Mouse (Mus musculus): ENCODE measurements around the gene Got1. TPM values are rescaled to one million over a fixed set of nuclear protein-coding genes. Genes with fewer than 3 reads are reported as not detected.
A peak's percentile ranks its signal among the peaks of the same experiment; 100 is the strongest.

Got1 gene
- 44.6 and 57.9 TPM in 2 replicates for total RNA-seq (2014; fragmentation: Nextera tagmentation)
- 50.8 and 60.3 TPM in 2 replicates for total RNA-seq (2017)
- 9.8 and 12.7 TPM in 2 replicates for polyA plus RNA-seq (2012)

DNA sequence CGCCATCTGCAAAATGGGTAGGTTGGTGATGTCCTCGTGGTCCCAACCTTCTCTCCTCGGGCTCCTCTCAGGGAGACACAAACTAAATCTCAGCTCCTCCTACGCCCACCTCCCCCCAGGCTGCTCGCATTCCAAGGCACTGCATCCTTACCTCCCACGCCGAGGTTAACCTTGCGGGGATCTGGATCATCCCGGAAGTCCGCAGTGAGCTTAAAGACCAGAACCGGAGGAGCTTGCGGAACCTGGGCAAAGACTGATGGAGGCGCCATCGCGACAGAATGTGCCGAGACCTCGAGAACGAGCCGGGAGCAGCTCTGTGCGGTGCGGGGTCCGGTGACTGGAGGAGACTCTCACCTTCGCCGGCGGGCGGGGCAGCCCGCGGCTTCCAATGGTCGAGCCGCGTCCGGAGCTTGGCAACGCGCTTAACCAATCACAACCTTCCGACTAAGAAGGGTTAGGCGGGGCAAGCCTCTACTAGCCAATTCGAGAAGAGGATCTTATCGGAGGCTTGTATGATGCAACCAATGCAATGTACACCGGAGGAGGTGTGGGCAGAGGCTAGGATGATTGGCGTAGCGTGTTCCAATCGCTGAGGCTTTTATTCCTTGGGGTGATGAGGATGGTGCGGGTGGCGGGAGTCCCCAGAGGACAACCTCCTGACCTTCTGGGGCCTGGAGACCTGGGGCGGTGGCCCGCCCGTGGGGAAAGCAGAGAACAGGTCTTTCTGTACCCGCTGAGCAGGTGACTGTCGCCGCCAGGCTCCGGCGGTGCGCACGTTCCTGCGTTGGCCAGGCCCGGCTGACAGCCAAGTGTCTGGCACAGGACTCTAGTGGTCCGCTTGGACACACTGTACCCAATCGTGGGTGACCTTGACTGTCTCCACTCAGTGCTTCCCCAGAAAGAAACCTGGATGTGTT is at the start of gene Got1:
TSS of gene Got1 (minus strand) at position 419 of the 917 bp plus-strand sequence.
- TF ChIP-seq GATA2 (IDR thresholded peaks at IDR 0.05; ENCODE audit: borderline replicate concordance, low read depth, low read length): no peak
- no peak for TF ChIP-seq GATA1 (IDR thresholded peaks at IDR 0.05; ENCODE audit: borderline replicate concordance, low read length)
- TF ChIP-seq POLR2AphosphoS5 (IDR thresholded peaks at IDR 0.05; ENCODE audit: insufficient replicate concordance, low read depth, low read length): no peak
- TF ChIP-seq CTCF (IDR thresholded peaks at IDR 0.05; ENCODE audit: low read depth, low read length): no peak
- TF ChIP-seq TAL1 (conservative IDR thresholded peaks at IDR 0.05; ENCODE audit: low read depth, low read length): no peak
- H3K4me3 ChIP-seq (ENCODE audit: low read depth, low read length): peak within 1 kb of the TSS; percentile 83
- peaks cover 27% of the 10 kb centered on the region for H3K36me3 ChIP-seq (replicated peaks)
- H3K4me1 ChIP-seq (ENCODE audit: insufficient read depth, low read depth, low read length): peaks cover 53% of the 10 kb centered on the region
- ATAC-seq (ENCODE audit: extremely low read depth, insufficient number of reproducible peaks, low FRiP score, poor library complexity, severe bottlenecking) (peak; percentile 99), DNase-seq (ENCODE audit: low spot score) (peak; percentile 96)
- no peaks in the 10 kb centered on the region for H3K27me3 ChIP-seq (ENCODE audit: insufficient read depth, low read length)
- no peaks in the 10 kb centered on the region for H3K9me3 ChIP-seq (replicated peaks)

DNA sequence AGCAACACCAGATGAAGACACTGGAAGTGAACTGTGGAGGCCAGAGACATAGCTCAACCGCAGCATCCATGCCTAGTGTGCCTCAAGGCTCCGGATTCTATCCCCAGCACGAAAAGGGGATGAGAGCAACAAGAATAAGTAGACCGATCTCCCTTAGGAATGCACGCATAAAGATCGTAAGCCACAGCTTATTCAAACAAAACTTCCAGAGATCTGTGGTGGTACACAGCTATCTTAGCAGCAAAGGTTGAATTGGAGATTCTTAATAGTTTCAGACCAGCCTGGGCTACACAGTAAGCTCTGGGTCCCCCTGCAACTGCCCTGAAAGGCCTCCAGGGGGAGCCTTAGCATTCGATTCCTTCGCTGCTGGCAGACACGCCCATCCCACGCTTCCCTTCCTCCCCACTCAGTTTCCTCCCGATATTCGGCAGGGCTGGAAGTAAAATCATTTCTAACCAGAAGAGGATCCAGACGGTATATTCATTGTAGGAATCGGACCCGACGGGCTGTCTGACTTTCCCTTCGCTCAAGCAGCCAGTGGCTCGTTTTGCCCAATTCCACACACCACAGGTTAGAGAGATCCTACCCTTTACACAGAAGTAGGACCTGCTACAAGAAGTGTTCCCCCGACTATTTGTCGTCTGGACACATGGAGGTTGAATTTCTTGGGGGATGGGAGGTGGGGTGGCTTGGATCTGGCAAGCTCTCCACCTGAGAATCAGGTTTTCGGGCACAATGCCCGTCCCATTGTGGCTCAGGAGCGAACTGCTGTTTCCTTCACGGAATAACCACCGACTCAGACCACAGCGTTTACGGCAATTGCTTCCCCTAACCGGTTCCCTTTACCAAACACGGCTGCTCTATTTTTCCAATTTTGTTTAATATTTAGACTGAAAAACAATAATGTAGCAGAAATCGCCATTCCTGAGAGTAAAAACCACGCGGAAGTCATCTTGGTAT is 46.7 kb upstream of the Got1 start:
- Histone ChIP-seq H3K27me3 (ENCODE audit: insufficient read depth, low read length) (peaks cover 9% of the 10 kb centered on the region), H3K4me1 (ENCODE audit: insufficient read depth, low read depth, low read length) (peaks cover 6% of the 10 kb centered on the region), H3K9me3 (replicated peaks) (no peaks in the 10 kb centered on the region), H3K36me3 (replicated peaks) (no peaks in the 10 kb centered on the region), H3K4me3 (ENCODE audit: low read depth, low read length) (peak overlapping the region; percentile 25; the same call in 1 of the 2 replicates)
- ATAC-seq (ENCODE audit: extremely low read depth, insufficient number of reproducible peaks, low FRiP score, poor library complexity, severe bottlenecking) (no peak), DNase-seq (ENCODE audit: low spot score) (peak; percentile 30)
- no peak for TF ChIP-seq GATA1 (IDR thresholded peaks at IDR 0.05; ENCODE audit: borderline replicate concordance, low read length)
- peak; percentile 82 for TF ChIP-seq CTCF (IDR thresholded peaks at IDR 0.05; ENCODE audit: low read depth, low read length)
- TF ChIP-seq TAL1 (conservative IDR thresholded peaks at IDR 0.05; ENCODE audit: low read depth, low read length): no peak
- TF ChIP-seq POLR2AphosphoS5 (IDR thresholded peaks at IDR 0.05; ENCODE audit: insufficient replicate concordance, low read depth, low read length): no peak

DNA sequence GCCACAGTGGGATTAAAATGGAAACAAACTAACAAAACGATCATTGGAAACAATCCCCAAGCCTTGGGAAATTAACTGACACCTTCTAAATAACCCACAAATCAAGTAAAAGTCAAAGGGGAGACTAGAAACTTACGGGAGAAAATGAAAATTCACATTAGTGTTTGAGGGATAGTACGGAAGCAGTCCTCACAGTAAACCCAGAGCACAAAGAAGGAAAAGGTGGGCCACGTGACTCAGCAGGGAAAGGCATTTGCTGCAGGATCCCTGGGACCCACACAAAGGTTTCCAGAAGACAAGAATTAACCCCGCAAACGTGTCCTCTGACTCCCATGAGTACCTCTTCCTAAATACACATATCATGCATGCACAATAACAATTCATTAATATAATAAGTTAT is 44.7 kb upstream of the Got1 start:
- peaks cover 9% of the 10 kb centered on the region for H3K27me3 ChIP-seq (ENCODE audit: insufficient read depth, low read length)
- no peak overlapping the region for H3K4me3 ChIP-seq (ENCODE audit: low read depth, low read length)
- H3K9me3 ChIP-seq (replicated peaks): no peaks in the 10 kb centered on the region
- no peak for TF ChIP-seq GATA1 (IDR thresholded peaks at IDR 0.05; ENCODE audit: borderline replicate concordance, low read length)
- TF ChIP-seq TAL1 (conservative IDR thresholded peaks at IDR 0.05; ENCODE audit: low read depth, low read length): no peak
- no peak for TF ChIP-seq CTCF (IDR thresholded peaks at IDR 0.05; ENCODE audit: low read depth, low read length)
- no peak for TF ChIP-seq POLR2AphosphoS5 (IDR thresholded peaks at IDR 0.05; ENCODE audit: insufficient replicate concordance, low read depth, low read length)
- TF ChIP-seq GATA2 (IDR thresholded peaks at IDR 0.05; ENCODE audit: borderline replicate concordance, low read depth, low read length): no peak
- peaks cover 6% of the 10 kb centered on the region for H3K4me1 ChIP-seq (ENCODE audit: insufficient read depth, low read depth, low read length)
- H3K36me3 ChIP-seq (replicated peaks): no peaks in the 10 kb centered on the region
- DNase-seq (ENCODE audit: low spot score): no peak
- ATAC-seq (ENCODE audit: extremely low read depth, insufficient number of reproducible peaks, low FRiP score, poor library complexity, severe bottlenecking): no peak

DNA sequence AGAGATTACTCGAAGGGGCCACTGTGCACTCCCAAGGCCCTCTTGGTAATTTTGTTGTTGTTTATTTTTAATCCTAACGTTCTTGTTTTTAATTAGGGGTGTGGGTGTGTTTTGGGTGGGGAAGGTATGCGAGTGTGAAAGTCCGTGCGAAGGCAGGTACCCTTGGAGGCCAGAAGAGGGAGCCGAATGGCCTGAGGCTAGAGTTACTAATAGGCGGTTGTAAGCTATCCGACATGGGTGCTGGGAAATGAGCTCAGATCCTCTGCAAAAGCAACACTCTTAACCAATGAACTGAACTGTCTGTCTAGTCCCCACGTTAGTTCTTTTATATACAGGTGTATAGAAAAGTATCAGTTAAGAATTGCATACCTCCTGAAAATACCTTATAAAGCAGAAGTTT is 43.9 kb upstream of the Got1 start:
- H3K4me3 ChIP-seq (ENCODE audit: low read depth, low read length): no peak overlapping the region
- no peaks in the 10 kb centered on the region for H3K9me3 ChIP-seq (replicated peaks)
- DNase-seq (ENCODE audit: low spot score) (no peak), ATAC-seq (ENCODE audit: extremely low read depth, insufficient number of reproducible peaks, low FRiP score, poor library complexity, severe bottlenecking) (no peak)
- no peak for TF ChIP-seq TAL1 (conservative IDR thresholded peaks at IDR 0.05; ENCODE audit: low read depth, low read length)
- TF ChIP-seq CTCF (IDR thresholded peaks at IDR 0.05; ENCODE audit: low read depth, low read length): no peak
- TF ChIP-seq GATA2 (IDR thresholded peaks at IDR 0.05; ENCODE audit: borderline replicate concordance, low read depth, low read length): no peak
- TF ChIP-seq GATA1 (IDR thresholded peaks at IDR 0.05; ENCODE audit: borderline replicate concordance, low read length): no peak
- TF ChIP-seq POLR2AphosphoS5 (IDR thresholded peaks at IDR 0.05; ENCODE audit: insufficient replicate concordance, low read depth, low read length): no peak
- H3K36me3 ChIP-seq (replicated peaks): no peaks in the 10 kb centered on the region
- peaks cover 9% of the 10 kb centered on the region for H3K27me3 ChIP-seq (ENCODE audit: insufficient read depth, low read length)
- peaks cover 6% of the 10 kb centered on the region for H3K4me1 ChIP-seq (ENCODE audit: insufficient read depth, low read depth, low read length)

DNA sequence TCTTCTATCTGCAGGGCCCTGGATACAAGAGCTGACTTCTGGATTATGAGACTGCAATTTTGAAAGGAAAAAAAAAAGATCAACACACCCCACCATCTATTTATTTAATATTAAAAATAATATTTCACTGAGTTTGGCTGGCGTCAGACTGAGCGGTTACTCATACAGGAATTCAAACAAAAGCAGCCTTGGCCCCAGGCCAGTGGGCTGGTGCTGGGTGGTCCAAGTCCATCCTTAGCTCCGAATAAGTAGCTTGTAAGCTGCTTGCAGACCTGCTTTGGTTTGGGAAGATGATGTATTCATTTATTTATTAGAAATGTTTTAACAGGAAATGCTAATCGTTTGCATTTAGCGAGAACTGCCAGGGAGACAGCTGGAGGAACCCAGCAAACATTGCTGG is 38.8 kb upstream of the Got1 start:
- Histone ChIP-seq H3K9me3 (replicated peaks) (no peaks in the 10 kb centered on the region), H3K4me3 (ENCODE audit: low read depth, low read length) (no peak overlapping the region), H3K36me3 (replicated peaks) (no peaks in the 10 kb centered on the region), H3K4me1 (ENCODE audit: insufficient read depth, low read depth, low read length) (no peaks in the 10 kb centered on the region), H3K27me3 (ENCODE audit: insufficient read depth, low read length) (peaks cover 3% of the 10 kb centered on the region; the same call in 1 of the 2 replicates)
- DNase-seq (ENCODE audit: low spot score): no peak
- TF ChIP-seq POLR2AphosphoS5 (IDR thresholded peaks at IDR 0.05; ENCODE audit: insufficient replicate concordance, low read depth, low read length): no peak
- no peak for TF ChIP-seq GATA1 (IDR thresholded peaks at IDR 0.05; ENCODE audit: borderline replicate concordance, low read length)
- no peak for TF ChIP-seq CTCF (IDR thresholded peaks at IDR 0.05; ENCODE audit: low read depth, low read length)
- TF ChIP-seq TAL1 (conservative IDR thresholded peaks at IDR 0.05; ENCODE audit: low read depth, low read length): no peak
- no peak for TF ChIP-seq GATA2 (IDR thresholded peaks at IDR 0.05; ENCODE audit: borderline replicate concordance, low read depth, low read length)
- ATAC-seq (ENCODE audit: extremely low read depth, insufficient number of reproducible peaks, low FRiP score, poor library complexity, severe bottlenecking): no peak
